Mouse (Mus musculus) ES-E14 (cell line): ENCODE measurements around the gene Antxrl.

ENCODE experiments used
- CHD2 ChIP-seq: IDR thresholded peaks from 2 replicates; pipeline ENCODE4 v1.6.1; 2014; ENCODE audit warnings: mild to moderate bottlenecking, low read depth, low read length, inconsistent platforms
- ZC3H11A ChIP-seq: IDR thresholded peaks from 2 replicates; pipeline ENCODE4 v1.6.1; 2012; ENCODE audit warnings: low read depth, mild to moderate bottlenecking, inconsistent platforms, low read length, borderline replicate concordance
- ZNF384 ChIP-seq: IDR thresholded peaks from 2 replicates; pipeline ENCODE4 v1.6.1; 2012; ENCODE audit warnings: low read depth, low read length, inconsistent platforms

DNA sequence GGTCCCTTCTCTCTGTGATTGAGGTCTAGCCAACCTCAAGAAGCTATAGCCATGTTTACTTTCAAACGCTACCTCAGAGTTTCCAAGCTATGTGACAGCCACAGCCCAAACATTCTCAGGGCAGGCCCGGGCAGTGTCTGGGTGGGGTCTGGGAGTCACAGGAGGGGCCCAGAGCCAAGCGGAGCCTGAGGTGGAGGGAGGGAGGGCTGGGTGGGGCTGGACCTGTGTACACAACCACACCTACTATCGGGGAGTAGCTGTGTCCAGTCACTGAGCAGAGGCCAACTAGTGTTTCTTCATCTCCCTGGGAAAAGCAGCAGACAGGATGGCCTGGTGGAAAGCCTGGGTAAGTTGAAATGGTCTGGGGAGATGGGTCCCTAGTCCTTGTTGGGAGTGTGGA, 33.2 kb downstream of the Antxrl start, which contains the start of gene Anxa8:
- TF ChIP-seq ZC3H11A (no peak), ZNF384 (no peak), CHD2 (no peak)
